25 mouse cellular contexts compared by ENCODE assay signal in genomic region chr3:126620152-126620551, GRCm38 (mm10). TPM values are rescaled to one million over a fixed set of nuclear protein-coding genes. Genes with fewer than 3 reads are reported as not detected.
"Had no signal": no experiment of that assay in that cellular context is flagged by ENCODE, and none has a peak within 500 bp of the region (broad histone marks: within the 10 kb centered on the region; RNA-seq: fewer than 3 reads in every experiment).

No protein-coding gene starts in this region.

- H3K36me3 ChIP-seq: embryonic facial prominence, embryonic 10.5 days; embryonic facial prominence, embryonic 12.5 days; embryonic facial prominence, embryonic 13.5 days; embryonic facial prominence, embryonic 15.5 days; forebrain, embryonic 12.5 days; forebrain, embryonic 15.5 days had no signal

- H3K4me2 ChIP-seq: embryonic facial prominence, embryonic 12.5 days; embryonic facial prominence, embryonic 13.5 days; embryonic facial prominence, embryonic 15.5 days; forebrain, embryonic 12.5 days; forebrain, embryonic 13.5 days; forebrain, embryonic 15.5 days; heart, embryonic 11.5 days had no signal

- DNase-seq: cerebellum, adult 9-10 months; cerebellum, adult 9-11 months; embryo, embryonic 11 days; forebrain, postnatal 0 days; gastrocnemius, adult 2 months; gastrocnemius, postnatal 10 days; gastrocnemius, postnatal 14 days; gastrocnemius, postnatal 25 days; gastrocnemius, postnatal 36 days; heart, adult 11 months; heart, adult 18-20 months; heart, adult 2 months had no signal

- H3K27ac ChIP-seq: embryonic facial prominence, embryonic 10.5 days; embryonic facial prominence, embryonic 12.5 days; embryonic facial prominence, embryonic 13.5 days; embryonic facial prominence, embryonic 15.5 days; forebrain, embryonic 10.5 days; forebrain, embryonic 12.5 days; forebrain, embryonic 13.5 days; forebrain, embryonic 15.5 days; heart, adult 2 months; heart, embryonic 10.5 days had no signal

- H3K27me3 ChIP-seq: embryonic facial prominence, embryonic 12.5 days; embryonic facial prominence, embryonic 13.5 days; embryonic facial prominence, embryonic 15.5 days; forebrain, embryonic 12.5 days; forebrain, embryonic 13.5 days; forebrain, embryonic 15.5 days had no signal

- ATAC-seq: forebrain, embryonic 13.5 days; forebrain, embryonic 14.5 days; forebrain, embryonic 15.5 days; forebrain, embryonic 16.5 days; forebrain, postnatal 0 days had no signal

- H3K4me3 ChIP-seq: embryonic facial prominence, embryonic 10.5 days; embryonic facial prominence, embryonic 12.5 days; embryonic facial prominence, embryonic 13.5 days; embryonic facial prominence, embryonic 15.5 days; erythroblast, embryonic 14.5 days; forebrain, embryonic 10.5 days; forebrain, embryonic 12.5 days; forebrain, embryonic 13.5 days; forebrain, embryonic 15.5 days; gastrocnemius, adult 2 months; heart, adult 2 months; heart, embryonic 10.5 days had no signal

- H3K4me1 ChIP-seq: embryonic facial prominence, embryonic 10.5 days; embryonic facial prominence, embryonic 12.5 days; embryonic facial prominence, embryonic 15.5 days; forebrain, embryonic 10.5 days; forebrain, embryonic 12.5 days; forebrain, embryonic 13.5 days; forebrain, embryonic 15.5 days had no signal

- H3K9ac ChIP-seq: embryonic facial prominence, embryonic 12.5 days; embryonic facial prominence, embryonic 13.5 days; embryonic facial prominence, embryonic 15.5 days; forebrain, embryonic 12.5 days; forebrain, embryonic 13.5 days; forebrain, embryonic 15.5 days; forebrain, postnatal 0 days had no signal

- H3K9me3 ChIP-seq: embryonic facial prominence, embryonic 10.5 days; embryonic facial prominence, embryonic 12.5 days; embryonic facial prominence, embryonic 13.5 days; embryonic facial prominence, embryonic 15.5 days; forebrain, embryonic 10.5 days; forebrain, embryonic 12.5 days; forebrain, embryonic 13.5 days; forebrain, embryonic 15.5 days; heart, embryonic 10.5 days had no signal

RNA-seq across cellular contexts. Expression of gene Camk2d, which starts 24.1 kb away (rescaled TPM):
- polyA plus RNA-seq: erythroblast, embryonic 14.5 days had no signal
